Mouse (Mus musculus) lung, postnatal 36 days (tissue): ENCODE results near the gene Slc24a2.

Experiments used
- DNase-seq: peaks from one replicate; pipeline ENCODE4 v3.0.0; 2022; ENCODE audit warnings: mixed read lengths

The Slc24a2 gene

GRCm38 (mm10) chr4:87229960-87230551 is at the start of gene Slc24a2:
Slc24a2 (minus strand) TSS chr4:87230477.
- no peak for DNase-seq

DNA sequence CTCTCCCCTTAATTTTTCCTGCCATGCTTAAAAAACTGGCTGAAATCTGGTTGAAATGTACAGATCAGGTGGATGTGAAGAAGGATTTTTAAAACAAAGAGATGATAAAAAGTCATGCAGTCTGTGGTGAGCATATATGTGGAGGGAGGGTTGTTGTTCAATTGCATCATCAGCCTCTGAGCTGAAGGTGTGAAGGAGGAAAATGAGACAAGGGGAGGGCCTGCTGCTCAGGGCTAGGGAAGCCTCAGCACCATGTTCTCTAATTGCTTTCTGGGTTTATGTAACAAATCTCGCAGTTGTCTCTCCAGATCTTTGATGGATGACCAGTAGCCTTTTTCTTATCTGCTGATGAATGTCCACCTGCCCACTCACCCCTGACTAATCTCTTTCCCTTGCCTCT is 44.5 kb upstream of the Slc24a2 start:
- no peak for DNase-seq

DNA sequence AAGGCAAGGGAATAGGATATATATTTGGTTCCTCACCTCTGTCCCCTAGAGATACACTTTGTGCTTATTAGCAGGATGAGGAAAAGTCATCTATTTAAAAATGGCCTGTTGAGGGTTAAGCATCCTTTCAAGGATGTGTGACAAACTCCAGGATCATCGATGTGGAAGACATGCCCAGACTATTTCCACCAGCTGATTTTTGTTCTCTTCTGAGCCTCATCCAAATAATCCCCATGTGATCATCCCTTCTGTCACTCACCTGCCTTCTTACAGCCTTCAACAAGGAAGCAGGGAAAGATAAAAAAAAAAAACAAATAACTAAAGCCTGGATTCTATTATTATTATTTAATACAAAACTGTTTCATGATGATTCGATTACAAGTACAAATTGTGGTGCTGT is 44.0 kb upstream of the Slc24a2 start:
- no peak for DNase-seq

DNA sequence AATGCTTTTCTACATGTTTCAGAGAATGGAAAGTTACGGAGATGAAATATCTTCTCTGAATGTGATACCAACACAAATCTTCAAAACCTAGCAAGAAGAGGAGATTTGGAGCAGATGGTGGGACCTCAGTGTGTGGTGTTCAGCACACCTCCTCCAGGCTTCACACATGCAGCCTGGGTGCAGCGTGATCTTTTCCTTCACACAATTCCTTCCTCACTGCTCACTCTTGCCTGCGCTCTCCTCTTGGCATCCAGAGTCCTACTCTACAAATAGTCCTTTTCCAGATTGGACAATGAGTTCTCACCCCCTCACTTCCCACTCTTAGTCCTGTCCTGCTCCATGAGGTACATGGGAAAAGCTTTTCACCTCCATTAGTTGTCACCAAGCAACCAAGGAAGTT is 43.2 kb upstream of the Slc24a2 start:
- no peak for DNase-seq

DNA sequence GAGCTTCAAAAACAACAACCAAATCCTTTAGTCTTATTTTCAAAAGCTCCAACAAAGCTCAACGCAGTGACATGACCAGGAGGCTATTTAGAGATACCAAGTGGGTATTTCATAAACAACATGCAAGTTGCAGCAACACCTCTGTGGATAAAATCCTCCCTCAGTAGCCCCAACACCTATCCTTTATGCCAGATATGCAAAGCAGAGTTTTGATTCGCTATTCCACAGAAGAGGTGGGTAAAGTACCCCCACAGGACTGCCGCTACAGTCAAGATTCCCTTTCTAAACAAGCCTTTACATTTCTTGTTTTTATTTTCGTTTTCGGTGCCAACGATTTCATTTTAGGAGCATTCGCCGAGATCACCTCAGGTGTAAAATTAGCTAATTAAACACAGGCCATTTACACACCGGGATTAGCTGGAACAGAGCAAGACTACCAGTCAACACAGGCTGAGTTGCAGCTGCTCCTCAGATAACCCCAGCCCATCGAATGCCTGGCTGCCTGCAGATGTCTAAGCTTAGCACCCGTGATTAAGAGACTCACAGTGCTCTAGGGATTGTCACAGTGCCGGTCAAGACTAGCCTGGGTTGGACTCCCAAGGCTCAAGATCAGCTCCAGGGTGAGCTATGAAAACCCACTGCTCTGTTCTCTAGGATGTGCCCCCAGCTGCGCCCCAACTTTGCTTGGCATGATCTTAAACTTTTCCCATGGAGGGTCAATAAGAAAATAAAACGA is 885 bp downstream of the Slc24a2 start:
- no peak for DNase-seq

- DNase-seq = no peak
Observed at GRCm38 (mm10) chr4:87221586-87221985, 8.7 kb downstream of the Slc24a2 start.

- no peak for DNase-seq
Observed at GRCm38 (mm10) chr4:87218196-87218595, 12.1 kb downstream of the Slc24a2 start.

GRCm38 (mm10) chr4:87211344-87211978 is 18.8 kb downstream of the Slc24a2 start:
- DNase-seq = no peak

DNA sequence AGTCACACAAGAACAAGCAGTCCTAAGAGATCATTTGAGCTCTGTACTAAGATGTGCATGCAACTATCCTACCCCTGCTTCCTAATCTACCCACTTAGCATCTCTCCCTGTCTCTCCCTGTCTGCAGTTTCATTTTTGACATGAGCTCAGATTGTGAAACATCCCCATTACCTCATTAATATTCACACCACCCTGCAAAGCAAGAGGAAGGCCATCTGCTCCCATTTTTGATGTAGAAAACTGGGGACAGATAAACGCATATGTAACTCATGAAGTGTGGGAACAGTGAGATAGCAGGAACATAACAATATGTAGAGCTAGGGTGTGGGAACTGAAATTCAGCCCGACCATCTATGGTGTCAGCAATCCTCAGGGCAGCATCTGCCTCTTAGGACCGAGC is 19.7 kb downstream of the Slc24a2 start:
- no peak for DNase-seq

DNA sequence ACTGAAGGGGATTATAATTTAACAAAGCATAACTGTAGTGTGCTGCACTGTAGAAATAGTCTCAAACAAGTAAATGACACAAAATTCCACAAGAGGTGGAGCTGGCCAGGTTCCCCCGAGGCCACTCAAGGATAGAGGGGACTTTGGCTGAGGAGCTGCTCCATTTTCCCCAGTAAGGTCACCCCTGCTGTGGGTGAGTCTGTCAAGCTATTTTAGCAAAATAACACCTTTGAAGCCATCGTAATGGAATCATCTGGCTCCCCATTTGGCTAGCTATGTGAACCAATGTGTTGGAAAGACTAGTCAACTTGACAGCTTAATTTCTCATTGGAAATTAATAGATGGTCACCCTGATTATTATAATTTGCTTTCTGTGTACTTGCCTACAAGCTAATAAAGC is 28.2 kb downstream of the Slc24a2 start:
- no peak for DNase-seq

- DNase-seq = no peak
Observed at GRCm38 (mm10) chr4:87201229-87201628, 29.0 kb downstream of the Slc24a2 start.

DNA sequence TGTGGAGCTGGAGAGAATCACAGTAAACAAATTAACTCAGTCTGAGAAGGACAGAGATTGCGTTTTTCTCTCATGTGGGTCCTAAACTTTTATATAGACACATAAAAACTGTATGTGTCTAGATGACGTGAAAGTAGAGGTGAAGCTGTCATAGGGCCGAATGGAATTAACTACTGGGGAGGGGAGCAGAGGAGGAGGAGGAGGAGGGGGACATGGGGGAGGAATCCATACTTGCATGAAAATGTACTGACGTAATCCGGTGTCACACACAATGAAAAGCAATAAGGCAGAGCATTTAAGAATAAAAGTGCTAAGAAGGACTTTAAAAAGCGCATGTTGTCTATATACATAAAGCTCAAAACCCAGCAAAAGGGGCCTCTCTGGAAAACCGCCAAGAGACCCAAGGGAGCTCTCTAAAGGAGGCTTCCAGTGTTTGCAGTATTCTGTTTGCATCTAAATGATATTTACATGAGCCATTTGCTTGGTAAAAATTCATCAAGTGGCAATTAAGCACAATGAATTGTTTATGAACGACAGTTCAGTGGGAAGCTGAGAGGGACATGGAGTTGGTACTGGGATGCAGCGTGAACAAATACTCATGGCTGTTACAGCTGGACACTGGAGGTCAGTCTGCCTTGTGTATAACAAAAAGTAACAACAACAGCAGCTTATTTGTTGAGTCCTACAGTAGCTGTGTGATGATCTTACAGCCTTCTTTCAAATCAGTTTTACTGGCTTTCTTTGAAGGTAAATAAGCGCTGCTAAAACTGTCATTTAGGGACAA is 45.9 kb downstream of the Slc24a2 start:
- DNase-seq = no peak

- no peak for DNase-seq
Observed at GRCm38 (mm10) chr4:87177116-87177515, 53.2 kb downstream of the Slc24a2 start.

- no peak for DNase-seq
Observed at GRCm38 (mm10) chr4:87163945-87164344, 66.3 kb downstream of the Slc24a2 start.

DNA sequence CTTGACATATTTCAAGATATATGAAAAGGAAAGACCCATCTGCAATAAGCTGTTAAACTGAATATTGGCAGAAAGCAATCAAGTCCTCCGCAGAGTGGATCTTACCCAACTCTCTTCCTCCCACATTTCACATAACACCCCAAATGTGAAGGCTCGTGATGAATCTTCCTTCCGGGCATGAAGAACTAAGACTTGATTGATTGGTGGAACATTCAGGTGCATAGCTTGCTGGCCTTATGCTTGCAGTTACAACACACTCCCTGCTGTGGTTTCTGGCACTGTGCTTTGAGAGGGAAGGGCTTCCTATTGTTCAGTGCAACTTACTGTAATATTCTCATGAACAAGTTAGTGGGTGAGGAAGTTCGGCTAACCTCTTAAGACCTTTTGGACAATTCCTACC is 72.2 kb downstream of the Slc24a2 start:
- DNase-seq = no peak

DNA sequence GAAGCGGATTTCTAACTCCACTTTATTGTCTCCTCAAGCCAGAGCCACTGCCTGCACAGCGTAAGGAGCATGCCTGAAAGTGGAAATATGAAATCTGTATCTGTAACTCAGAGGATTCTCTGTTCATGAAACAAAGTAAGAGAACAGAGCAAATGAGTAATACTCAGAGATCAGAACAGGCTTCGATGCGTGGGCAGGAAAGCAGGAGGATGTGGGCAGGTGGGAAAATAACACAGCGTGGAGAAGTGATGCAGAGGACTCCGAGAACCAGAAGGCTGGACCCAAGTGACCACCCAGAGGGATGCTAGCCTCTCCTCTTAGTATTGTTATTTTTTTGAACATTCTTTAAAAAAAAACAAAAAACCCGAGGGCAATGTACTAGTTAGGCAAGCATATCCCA is 78.3 kb downstream of the Slc24a2 start:
- DNase-seq = no peak

DNA sequence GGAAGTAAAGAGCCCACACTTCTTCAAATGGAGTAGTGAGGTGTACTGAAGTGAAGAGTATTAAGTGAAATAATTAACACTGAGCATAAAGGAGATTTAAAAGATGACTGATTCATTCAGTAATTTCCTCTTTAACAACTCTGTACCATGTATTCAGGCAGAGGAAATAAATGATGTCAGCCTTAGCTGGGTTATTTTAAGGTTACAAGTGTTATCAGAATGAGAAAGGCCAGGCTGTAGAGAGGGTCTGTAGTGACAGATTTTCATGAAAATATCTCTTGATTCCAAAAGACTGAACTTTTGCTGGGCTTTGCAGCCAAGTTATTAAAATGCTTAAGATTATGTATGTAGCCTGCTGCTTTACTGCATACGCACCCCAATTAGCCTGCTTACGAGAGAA is 80.7 kb downstream of the Slc24a2 start:
- no peak for DNase-seq

- DNase-seq = no peak
Observed at GRCm38 (mm10) chr4:87141590-87142365, 88.5 kb downstream of the Slc24a2 start.

DNA sequence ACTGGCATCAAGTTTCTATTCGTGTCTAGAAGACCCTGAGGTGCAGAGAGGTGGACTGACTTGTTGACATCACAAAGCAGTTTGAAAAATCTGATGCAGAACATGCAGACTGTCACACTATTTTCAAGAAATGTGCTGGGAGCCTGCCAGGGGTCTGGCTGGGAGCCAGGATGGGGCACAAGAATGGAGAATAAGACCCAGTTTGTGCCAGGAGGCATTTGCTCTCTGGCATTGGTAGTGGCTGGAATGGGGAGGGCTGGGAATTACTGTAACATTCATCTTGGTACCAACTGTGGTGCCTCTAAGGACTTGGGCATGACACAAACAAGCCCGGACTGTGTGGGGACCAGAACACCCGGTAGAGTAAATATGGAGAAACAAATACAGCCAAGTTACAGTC is 89.4 kb downstream of the Slc24a2 start:
- no peak for DNase-seq

- DNase-seq = no peak
Observed at GRCm38 (mm10) chr4:87132525-87132924, 97.8 kb downstream of the Slc24a2 start.

GRCm38 (mm10) chr4:87126756-87127155 is 103.5 kb downstream of the Slc24a2 start:
- no peak for DNase-seq

GRCm38 (mm10) chr4:87119758-87120157 is 110.5 kb downstream of the Slc24a2 start:
- no peak for DNase-seq

DNA sequence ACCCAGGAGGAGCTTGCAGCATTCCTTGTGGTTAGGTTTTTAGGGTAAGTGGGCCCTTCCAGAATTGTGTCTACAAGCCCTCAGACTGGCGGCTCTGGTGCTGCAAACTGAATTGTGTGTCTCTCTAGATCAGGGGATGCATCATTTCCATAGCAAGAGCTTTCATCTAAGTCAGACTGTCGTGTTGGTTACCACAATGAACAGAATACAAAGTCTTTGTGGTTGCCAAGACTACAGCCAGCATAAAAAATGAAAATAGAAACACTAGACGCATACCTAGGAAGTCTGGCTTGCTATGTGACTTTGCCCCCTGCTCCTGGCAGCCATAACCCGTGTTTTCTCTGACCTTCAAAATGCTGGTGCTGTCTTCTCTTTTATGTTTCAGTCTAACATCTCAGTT is 114.6 kb downstream of the Slc24a2 start:
- DNase-seq = no peak
